Mouse (Mus musculus) midbrain, embryonic 10.5 days (tissue): ENCODE data around the gene Mrpl20. TPM values are rescaled to one million over a fixed set of nuclear protein-coding genes. Genes with fewer than 3 reads are reported as not detected.

ENCODE experiments used
- DNase-seq: peaks from one replicate; pipeline ENCODE4 v3.0.0-alpha.2; 2017; ENCODE audit warnings: low spot score
- H3K27ac ChIP-seq: fragments of 300-500 bp; sonication (generic); replicated peaks from 2 replicates; pipeline ENCODE4 v1.5.1; 2016; ENCODE audit warnings: mild to moderate bottlenecking
- H3K27me3 ChIP-seq: fragments of 300-500 bp; sonication (generic); 2 replicates; pipeline ENCODE4 v1.6.1; 2016; ENCODE audit warnings: low read depth, mild to moderate bottlenecking; ENCODE audit not compliant: poor library complexity, severe bottlenecking
- H3K36me3 ChIP-seq: fragments of 300-500 bp; sonication (generic); 2 replicates; pipeline ENCODE4 v1.6.1; 2016; ENCODE audit warnings: mild to moderate bottlenecking, moderate library complexity
- H3K4me1 ChIP-seq: fragments of 300-500 bp; sonication (generic); 2 replicates; pipeline ENCODE4 v1.6.1; 2016
- H3K4me3 ChIP-seq: fragments of 300-500 bp; sonication (generic); 2 replicates; pipeline ENCODE4 v1.5.1; 2016; ENCODE audit warnings: mild to moderate bottlenecking, moderate library complexity
- H3K9me3 ChIP-seq: fragments of 300-500 bp; sonication (generic); replicated peaks from 2 replicates; pipeline ENCODE4 v1.6.1; 2016; ENCODE audit warnings: mild to moderate bottlenecking
- WGBS: fragments of 180-500 bp; shearing (Covaris S2); methylation state at CpG from one replicate; pipeline ENCODE4 v1.1.7; 2016; 5-methylcytosine and 5-hydroxymethylcytosine counted together
- polyA plus RNA-seq: library from polyadenylated mRNA; unstranded; fragments of >200 nt; fragmentation: Nextera tagmentation; extraction: Ambion mirVana; gene quantifications from 2 replicates; pipeline ENCODE4 v1.2.1, GENCODE M21; 2016

The Mrpl20 gene
- polyA plus RNA-seq, 1 experiment from 2014 or later, result 260 TPM

- peak overlapping the region; percentile 54 for H3K4me3 ChIP-seq
- no peak overlapping the region; the same call in 1 of the 2 replicates for H3K27ac ChIP-seq
- no peaks in the 10 kb centered on the region for H3K36me3 ChIP-seq
- no peaks in the 10 kb centered on the region for H3K9me3 ChIP-seq
- 32% methylated on average over 5 of the region's 5 CpGs for WGBS
- DNase-seq, result no peak
- H3K4me1 ChIP-seq, result peaks cover 62% of the 10 kb centered on the region
- peaks cover 57% of the 10 kb centered on the region for H3K27me3 ChIP-seq
These were observed 29.2 kb upstream of the Mrpl20 start for GRCm38 (mm10) chr4:155773335-155774078.

- Histone ChIP-seq H3K27me3 (peaks cover 57% of the 10 kb centered on the region), H3K4me3 (peak within 1 kb of the TSS; percentile 54), H3K27ac (peak within 1 kb of the TSS; percentile 63; the same call in 1 of the 2 replicates), H3K4me1 (peaks cover 62% of the 10 kb centered on the region), H3K36me3 (no peaks in the 10 kb centered on the region), H3K9me3 (no peaks in the 10 kb centered on the region)
- 2% methylated on average over 35 of the region's 35 CpGs for WGBS
- peak; percentile 81 for DNase-seq
These were observed 28.4 kb upstream of the Mrpl20 start, which contains the start of gene Vwa1 for GRCm38 (mm10) chr4:155774280-155774754. Gene Vwa1 (minus strand): TSS chr4:155774698.

- WGBS, result 68% methylated on average over 9 of the region's 9 CpGs
- Histone ChIP-seq H3K4me3 (peak overlapping the region; percentile 54), H3K36me3 (no peaks in the 10 kb centered on the region), H3K4me1 (peaks cover 54% of the 10 kb centered on the region), H3K27ac (peak overlapping the region; percentile 2; the same call in 1 of the 2 replicates), H3K27me3 (peaks cover 57% of the 10 kb centered on the region), H3K9me3 (no peaks in the 10 kb centered on the region)
- DNase-seq, result no peak
These were observed 27.5 kb upstream of the Mrpl20 start for GRCm38 (mm10) chr4:155774971-155775740.

GRCm38 (mm10) chr4:155775855-155776254, 26.8 kb upstream of the Mrpl20 start:
- no peak overlapping the region for H3K4me3 ChIP-seq
- 85% methylated on average over 3 of the region's 3 CpGs for WGBS
- DNase-seq, result no peak
- H3K27me3 ChIP-seq, result peaks cover 52% of the 10 kb centered on the region
- peak overlapping the region; percentile 2; the same call in 1 of the 2 replicates for H3K27ac ChIP-seq
- H3K4me1 ChIP-seq, result peaks cover 49% of the 10 kb centered on the region
- H3K9me3 ChIP-seq, result no peaks in the 10 kb centered on the region
- no peaks in the 10 kb centered on the region for H3K36me3 ChIP-seq

DNA sequence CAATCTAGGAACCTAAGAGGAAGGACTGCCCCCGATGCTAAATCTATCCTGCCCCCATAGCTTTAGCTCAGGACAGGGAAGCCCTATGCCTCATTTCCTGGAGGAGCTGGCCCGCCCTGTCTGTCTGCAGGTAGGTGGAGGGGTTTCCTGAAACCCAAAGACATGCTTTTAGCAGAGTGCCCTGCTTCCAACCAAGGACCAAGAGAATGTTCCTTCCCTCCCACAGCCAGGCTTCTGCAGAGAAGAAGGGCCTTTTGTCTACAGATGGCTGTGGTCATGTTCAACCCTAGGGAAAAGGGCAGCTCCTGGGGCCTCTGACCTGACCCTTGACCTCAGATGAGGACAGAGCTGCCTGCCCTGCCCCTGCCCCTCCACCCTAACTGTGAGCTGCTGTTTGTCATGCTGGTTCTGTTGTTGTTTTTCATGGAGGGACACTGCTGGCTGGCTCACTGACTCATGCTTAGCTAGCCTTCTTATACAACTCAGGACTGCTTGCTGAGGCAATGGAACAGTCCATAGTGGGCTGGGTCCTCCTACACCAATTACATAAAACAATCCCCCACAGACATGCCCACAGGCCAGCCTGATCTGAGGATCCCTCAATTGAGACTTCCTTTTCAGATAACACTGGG, 25.9 kb upstream of the Mrpl20 start:
- H3K4me3 ChIP-seq, result no peak overlapping the region
- DNase-seq, result peak; percentile 61
- H3K27me3 ChIP-seq, result peaks cover 42% of the 10 kb centered on the region
- H3K27ac ChIP-seq, result peak overlapping the region; percentile 69
- peaks cover 51% of the 10 kb centered on the region for H3K4me1 ChIP-seq
- WGBS, result 49% methylated on average over 2 of the region's 2 CpGs
- no peaks in the 10 kb centered on the region for H3K36me3 ChIP-seq
- H3K9me3 ChIP-seq, result no peaks in the 10 kb centered on the region

GRCm38 (mm10) chr4:155777816-155778215, 24.9 kb upstream of the Mrpl20 start:
- 86% methylated on average over 2 of the region's 2 CpGs for WGBS
- Histone ChIP-seq H3K27me3 (peaks cover 32% of the 10 kb centered on the region), H3K9me3 (no peaks in the 10 kb centered on the region), H3K36me3 (no peaks in the 10 kb centered on the region), H3K27ac (0 out of 2 replicates have a peak overlapping the region, but pooled peaks have one; percentile 23), H3K4me3 (no peak overlapping the region), H3K4me1 (peaks cover 51% of the 10 kb centered on the region)
- DNase-seq, result no peak

- WGBS, result 88% methylated on average over 4 of the region's 4 CpGs
These were observed 23.2 kb upstream of the Mrpl20 start for GRCm38 (mm10) chr4:155779498-155779897.

GRCm38 (mm10) chr4:155780895-155781294, 21.8 kb upstream of the Mrpl20 start:
- Histone ChIP-seq H3K9me3 (no peaks in the 10 kb centered on the region), H3K4me1 (peaks cover 51% of the 10 kb centered on the region), H3K27me3 (peaks cover 14% of the 10 kb centered on the region), H3K36me3 (no peaks in the 10 kb centered on the region), H3K27ac (no peak overlapping the region), H3K4me3 (no peak overlapping the region)
- WGBS, result 37% methylated on average over 6 of the region's 6 CpGs
- peak; percentile 44 for DNase-seq

More at GRCm38 (mm10) chr4:155779498-155779897, 23.2 kb upstream of the Mrpl20 start:
- DNase-seq, result no peak
- H3K4me1 ChIP-seq, result peaks cover 53% of the 10 kb centered on the region
- no peak overlapping the region for H3K27ac ChIP-seq
- H3K27me3 ChIP-seq, result peaks cover 15% of the 10 kb centered on the region
- no peaks in the 10 kb centered on the region for H3K36me3 ChIP-seq
- H3K9me3 ChIP-seq, result no peaks in the 10 kb centered on the region
- H3K4me3 ChIP-seq, result no peak overlapping the region

DNA sequence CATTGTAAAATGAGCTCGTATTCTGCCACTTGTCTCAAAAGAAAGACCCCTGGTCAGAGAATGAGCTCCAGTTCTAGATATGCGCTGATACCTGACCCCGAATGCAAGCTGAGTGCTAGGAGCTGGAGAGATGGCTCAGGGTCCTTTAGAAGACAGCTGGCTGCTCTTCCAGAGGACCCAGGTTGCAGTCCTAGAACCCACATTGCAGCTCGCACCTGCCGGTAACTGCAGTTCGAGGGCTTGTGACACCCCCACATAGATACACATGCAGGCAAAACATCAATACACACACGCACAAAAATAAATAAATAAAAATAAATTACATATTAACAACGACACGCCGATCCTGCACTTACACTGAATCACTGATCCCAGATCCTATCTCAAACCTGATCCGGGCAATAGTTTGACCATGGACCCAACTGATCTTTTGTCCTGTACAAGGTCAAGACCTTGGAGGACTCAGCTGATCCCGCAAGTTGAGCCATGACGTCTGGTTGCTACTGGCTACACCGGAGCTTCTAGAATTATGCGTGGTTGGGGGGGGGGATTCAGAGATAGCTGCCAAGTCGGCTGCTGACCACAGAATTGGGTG, 19.1 kb upstream of the Mrpl20 start:
- Histone ChIP-seq H3K27ac (peak overlapping the region; percentile 92), H3K4me1 (peaks cover 31% of the 10 kb centered on the region)
- peak; percentile 15 for DNase-seq

GRCm38 (mm10) chr4:155784081-155784701, 18.5 kb upstream of the Mrpl20 start:
- Histone ChIP-seq H3K27ac (peak overlapping the region; percentile 92), H3K4me3 (peak overlapping the region; percentile 75), H3K9me3 (no peaks in the 10 kb centered on the region), H3K36me3 (no peaks in the 10 kb centered on the region), H3K4me1 (peaks cover 31% of the 10 kb centered on the region), H3K27me3 (peaks cover 12% of the 10 kb centered on the region; the same call in 1 of the 2 replicates)
- WGBS, result under 1% methylated on average over 52 of the region's 52 CpGs
- DNase-seq, result peak; percentile 85

More for the DNA sequence above, 19.1 kb upstream of the Mrpl20 start:
- H3K9me3 ChIP-seq, result no peaks in the 10 kb centered on the region
- H3K36me3 ChIP-seq, result no peaks in the 10 kb centered on the region
- peaks cover 12% of the 10 kb centered on the region; the same call in 1 of the 2 replicates for H3K27me3 ChIP-seq
- peak overlapping the region; percentile 75 for H3K4me3 ChIP-seq
- WGBS, result 45% methylated on average over 16 of the region's 16 CpGs

DNA sequence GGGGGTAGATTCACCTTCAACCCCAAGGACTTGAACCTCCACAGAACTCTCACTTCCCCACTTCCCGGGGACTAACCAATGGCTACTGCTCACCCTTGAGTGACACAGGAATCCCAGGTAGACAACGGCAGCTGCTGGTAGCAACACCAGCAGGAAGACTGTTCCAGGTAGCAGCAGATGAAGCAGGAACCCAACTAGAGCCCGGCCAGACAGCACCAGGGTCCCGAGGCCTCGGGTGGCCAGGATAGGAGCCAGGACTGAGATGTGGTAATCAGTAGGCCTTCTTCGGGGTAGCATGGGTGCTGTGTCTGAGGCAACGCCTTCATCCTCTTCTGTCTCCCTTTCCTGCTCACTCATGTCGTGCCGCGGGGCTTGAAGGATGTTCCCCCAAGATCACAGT, 17.4 kb upstream of the Mrpl20 start:
- no peaks in the 10 kb centered on the region for H3K9me3 ChIP-seq
- H3K27ac ChIP-seq, result 0 out of 2 replicates have a peak overlapping the region, but pooled peaks have one; percentile 42
- H3K4me3 ChIP-seq, result peak overlapping the region; percentile 75; the same call in 1 of the 2 replicates
- H3K27me3 ChIP-seq, result peaks cover 12% of the 10 kb centered on the region; the same call in 1 of the 2 replicates
- 81% methylated on average over 10 of the region's 10 CpGs for WGBS
- DNase-seq, result no peak
- no peaks in the 10 kb centered on the region for H3K36me3 ChIP-seq
- H3K4me1 ChIP-seq, result peaks cover 31% of the 10 kb centered on the region
